Mouse (Mus musculus): ENCODE results near the gene Nrg4. TPM values are rescaled to one million over a fixed set of nuclear protein-coding genes. Genes with fewer than 3 reads are reported as not detected.
A peak's percentile ranks its signal among the peaks of the same experiment; 100 is the strongest.
"Not testable (repeated sequence)": the region's sequence is repeated elsewhere in the genome, so short reads cannot be mapped to it uniquely, and the experiment has no call there.

Nrg4 gene
- polyA plus RNA-seq, 1 experiment from 2014 or later = 0.93 TPM

DNA sequence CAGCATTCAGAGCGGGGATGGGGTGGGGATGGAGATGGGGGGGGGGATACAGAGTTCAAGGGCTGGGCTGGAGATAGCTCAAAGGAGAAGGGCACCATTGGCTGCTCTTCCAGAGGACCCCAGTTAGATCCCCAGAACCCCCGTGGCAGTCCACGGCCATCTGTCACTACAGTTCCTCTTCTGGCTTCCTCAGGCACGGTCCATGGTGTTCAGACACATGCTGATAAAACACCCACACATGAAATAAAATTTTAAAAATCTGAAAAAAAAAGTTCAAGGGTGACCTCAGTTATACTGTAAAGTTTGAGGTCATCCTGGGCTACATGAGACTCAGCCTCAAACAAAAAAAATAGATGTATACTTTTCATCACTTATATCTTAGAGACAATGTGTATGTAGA, 78.2 kb downstream of the Nrg4 start:
- no peaks in the 10 kb centered on the region for H3K36me3 ChIP-seq (ENCODE audit: control insufficient read depth, insufficient read depth, low read length)
- no peaks in the 10 kb centered on the region for H3K27me3 ChIP-seq (ENCODE audit: control insufficient read depth, insufficient read depth, low read depth, low read length)
- no peak overlapping the region for H3K9ac ChIP-seq (ENCODE audit: low read length)
- no peak overlapping the region for H3K27ac ChIP-seq (ENCODE audit: low read length)
- H3K4me2 ChIP-seq (ENCODE audit: low read depth, low read length) = no peak overlapping the region
- no peak overlapping the region for H3K4me3 ChIP-seq (ENCODE audit: low read length)
- no peaks in the 10 kb centered on the region for H3K4me1 ChIP-seq (replicated peaks; ENCODE audit: control insufficient read depth, insufficient read depth, low read length)
- 75% methylated on average over 4 of the region's 4 CpGs for WGBS
- ATAC-seq (ENCODE audit: low read depth) = no peak
- no peaks in the 10 kb centered on the region for H3K9me3 ChIP-seq (ENCODE audit: control insufficient read depth, low read length)

DNA sequence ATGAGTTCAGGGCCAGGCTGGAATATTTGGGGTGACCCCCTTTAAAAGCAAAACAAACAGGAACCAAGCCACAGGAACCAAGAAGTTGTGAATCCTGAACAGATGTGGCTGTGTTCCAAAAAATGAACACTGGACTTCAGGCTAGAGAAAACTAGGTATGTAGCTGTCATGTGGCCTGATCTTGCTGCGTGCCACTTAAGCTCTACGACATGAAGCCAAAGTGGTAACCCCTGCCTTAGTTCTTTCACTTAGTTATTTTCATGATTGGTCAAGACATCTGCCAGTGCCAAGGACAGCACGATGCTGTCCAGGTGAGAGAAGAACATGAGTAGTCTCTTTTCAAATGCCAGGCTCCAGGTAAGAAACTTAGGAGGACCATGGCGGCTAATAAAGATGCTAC, 79.7 kb downstream of the Nrg4 start:
- H3K9me3 ChIP-seq (ENCODE audit: control insufficient read depth, low read length) = no peaks in the 10 kb centered on the region
- no peak overlapping the region for H3K9ac ChIP-seq (ENCODE audit: low read length)
- 92% methylated on average over 4 of the region's 4 CpGs for WGBS
- H3K4me3 ChIP-seq (ENCODE audit: low read length) = no peak overlapping the region
- H3K4me2 ChIP-seq (ENCODE audit: low read depth, low read length) = no peak overlapping the region
- ATAC-seq (ENCODE audit: low read depth) = no peak
- H3K36me3 ChIP-seq (ENCODE audit: control insufficient read depth, insufficient read depth, low read length) = no peaks in the 10 kb centered on the region
- H3K27me3 ChIP-seq (ENCODE audit: control insufficient read depth, insufficient read depth, low read depth, low read length) = peaks cover under 1% of the 10 kb centered on the region
- no peaks in the 10 kb centered on the region for H3K4me1 ChIP-seq (replicated peaks; ENCODE audit: control insufficient read depth, insufficient read depth, low read length)
- no peak overlapping the region for H3K27ac ChIP-seq (ENCODE audit: low read length)

DNA sequence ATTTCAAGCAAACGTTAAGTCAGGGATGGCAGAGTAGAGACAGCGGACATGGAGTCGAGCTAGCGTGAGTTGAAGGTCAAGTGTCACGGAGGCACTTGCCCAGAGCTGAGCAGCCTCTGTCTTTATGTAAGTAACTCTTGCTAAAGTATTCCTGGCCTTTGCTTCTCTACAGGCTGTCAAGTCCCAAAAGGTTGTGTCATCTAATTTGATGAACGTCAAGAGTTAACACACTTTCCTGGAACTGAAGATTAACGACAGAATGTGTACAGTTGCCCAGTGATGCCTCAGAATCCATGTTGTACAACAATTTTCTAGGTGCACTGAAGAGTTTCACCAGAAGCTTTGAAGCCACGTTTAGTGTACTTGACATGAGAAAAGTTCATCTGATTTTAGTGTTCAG, 80.2 kb downstream of the Nrg4 start:
- no peak overlapping the region for H3K9ac ChIP-seq (ENCODE audit: low read length)
- no peak overlapping the region for H3K27ac ChIP-seq (ENCODE audit: low read length)
- H3K4me2 ChIP-seq (ENCODE audit: low read depth, low read length) = no peak overlapping the region
- H3K4me1 ChIP-seq (replicated peaks; ENCODE audit: control insufficient read depth, insufficient read depth, low read length) = no peaks in the 10 kb centered on the region
- H3K36me3 ChIP-seq (ENCODE audit: control insufficient read depth, insufficient read depth, low read length) = no peaks in the 10 kb centered on the region
- 53% methylated on average over 8 of the region's 8 CpGs for WGBS
- H3K4me3 ChIP-seq (ENCODE audit: low read length) = no peak overlapping the region
- peaks cover 2% of the 10 kb centered on the region for H3K27me3 ChIP-seq (ENCODE audit: control insufficient read depth, insufficient read depth, low read depth, low read length)
- ATAC-seq (ENCODE audit: low read depth) = no peak
- H3K9me3 ChIP-seq (ENCODE audit: control insufficient read depth, low read length) = no peaks in the 10 kb centered on the region

DNA sequence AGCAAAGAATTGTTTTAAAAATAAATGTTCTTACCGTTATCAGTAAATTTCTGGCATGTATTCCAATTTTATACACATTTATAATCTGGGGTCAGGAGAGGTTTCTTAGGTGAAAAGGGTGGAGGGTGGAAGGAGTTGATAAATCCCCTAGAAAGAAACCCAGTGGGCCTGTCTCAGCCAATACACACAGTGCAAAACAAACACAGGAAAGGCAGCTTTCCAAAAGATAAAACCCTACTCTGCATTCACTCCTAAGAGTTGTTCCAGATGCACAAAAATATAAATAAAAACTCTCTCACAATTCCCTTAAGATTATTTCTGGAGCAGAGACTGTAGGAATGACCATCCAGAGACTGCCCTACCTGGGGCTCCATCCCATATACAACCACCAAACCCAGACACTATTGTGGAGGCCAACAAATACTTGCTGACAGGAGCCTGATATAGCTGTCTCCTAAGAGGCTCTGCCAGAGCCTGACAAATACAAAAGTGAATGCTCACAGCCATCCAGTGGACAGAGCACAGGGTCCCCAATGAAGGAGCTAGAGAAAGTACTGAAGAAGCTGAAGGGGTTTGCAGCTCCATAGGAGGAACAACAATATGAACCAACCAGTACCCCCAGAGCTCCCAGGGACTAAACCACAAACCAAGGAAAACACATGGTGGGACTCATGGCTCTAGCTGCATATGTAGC, 81.4 kb downstream of the Nrg4 start:
- H3K27ac ChIP-seq (ENCODE audit: low read length); H3K36me3 ChIP-seq (ENCODE audit: control insufficient read depth, insufficient read depth, low read length); H3K27me3 ChIP-seq (ENCODE audit: control insufficient read depth, insufficient read depth, low read depth, low read length); ATAC-seq (ENCODE audit: low read depth); H3K4me2 ChIP-seq (ENCODE audit: low read depth, low read length); H3K9me3 ChIP-seq (ENCODE audit: control insufficient read depth, low read length); H3K4me1 ChIP-seq (replicated peaks; ENCODE audit: control insufficient read depth, insufficient read depth, low read length); H3K4me3 ChIP-seq (ENCODE audit: low read length); H3K9ac ChIP-seq (ENCODE audit: low read length): not testable (repeated sequence)
- WGBS = 77% methylated on average over 1 of the region's 1 CpGs

DNA sequence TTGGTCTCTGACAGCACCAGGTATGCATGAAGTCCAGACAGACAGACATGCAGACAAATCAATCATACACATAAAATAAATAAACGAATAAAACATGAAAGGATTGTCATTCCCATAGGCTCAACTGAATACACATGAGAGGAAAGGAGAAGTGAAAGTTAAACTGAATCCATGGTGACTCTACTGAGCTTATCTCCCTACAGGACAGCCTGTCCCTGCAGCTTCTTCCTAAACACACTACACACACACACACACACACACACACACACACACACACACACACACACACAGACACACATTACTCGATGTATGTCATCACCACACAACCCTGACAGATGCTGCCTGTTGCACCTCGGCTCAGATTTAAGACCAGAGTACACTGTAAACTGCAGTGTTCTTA, 82.6 kb downstream of the Nrg4 start:
- Histone ChIP-seq H3K4me3 (ENCODE audit: low read length) (no peak overlapping the region), H3K9me3 (ENCODE audit: control insufficient read depth, low read length) (no peaks in the 10 kb centered on the region), H3K36me3 (ENCODE audit: control insufficient read depth, insufficient read depth, low read length) (no peaks in the 10 kb centered on the region), H3K9ac (ENCODE audit: low read length) (no peak overlapping the region), H3K4me2 (ENCODE audit: low read depth, low read length) (no peak overlapping the region), H3K27me3 (ENCODE audit: control insufficient read depth, insufficient read depth, low read depth, low read length) (peaks cover 2% of the 10 kb centered on the region), H3K4me1 (replicated peaks; ENCODE audit: control insufficient read depth, insufficient read depth, low read length) (no peaks in the 10 kb centered on the region), H3K27ac (ENCODE audit: low read length) (no peak overlapping the region)
- 71% methylated on average over 3 of the region's 3 CpGs for WGBS
- ATAC-seq (ENCODE audit: low read depth) = no peak

DNA sequence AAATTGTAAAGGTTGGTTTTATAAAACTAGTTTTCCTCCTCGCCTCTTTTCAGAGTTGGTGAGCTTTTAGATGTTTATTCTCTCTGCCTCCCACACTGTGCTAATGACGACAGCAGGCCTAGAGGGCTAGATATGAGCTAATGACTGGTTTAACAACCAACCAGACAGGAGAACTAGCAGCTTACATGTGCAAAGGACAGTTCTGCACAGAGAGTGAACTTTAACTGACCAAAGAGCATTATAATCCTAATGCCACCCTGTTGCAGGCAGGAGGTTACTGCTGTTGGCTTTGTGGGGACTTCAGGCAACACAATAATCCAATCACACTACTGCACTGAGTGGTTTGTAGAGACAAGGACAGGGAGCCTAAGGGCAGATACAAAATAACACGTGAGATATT, 83.4 kb downstream of the Nrg4 start:
- Histone ChIP-seq H3K4me1 (replicated peaks; ENCODE audit: control insufficient read depth, insufficient read depth, low read length) (no peaks in the 10 kb centered on the region), H3K4me3 (ENCODE audit: low read length) (no peak overlapping the region), H3K36me3 (ENCODE audit: control insufficient read depth, insufficient read depth, low read length) (no peaks in the 10 kb centered on the region), H3K27ac (ENCODE audit: low read length) (no peak overlapping the region), H3K4me2 (ENCODE audit: low read depth, low read length) (no peak overlapping the region), H3K9me3 (ENCODE audit: control insufficient read depth, low read length) (no peaks in the 10 kb centered on the region), H3K9ac (ENCODE audit: low read length) (no peak overlapping the region), H3K27me3 (ENCODE audit: control insufficient read depth, insufficient read depth, low read depth, low read length) (peaks cover 2% of the 10 kb centered on the region)
- ATAC-seq (ENCODE audit: low read depth) = no peak
- 69% methylated on average over 3 of the region's 3 CpGs for WGBS

DNA sequence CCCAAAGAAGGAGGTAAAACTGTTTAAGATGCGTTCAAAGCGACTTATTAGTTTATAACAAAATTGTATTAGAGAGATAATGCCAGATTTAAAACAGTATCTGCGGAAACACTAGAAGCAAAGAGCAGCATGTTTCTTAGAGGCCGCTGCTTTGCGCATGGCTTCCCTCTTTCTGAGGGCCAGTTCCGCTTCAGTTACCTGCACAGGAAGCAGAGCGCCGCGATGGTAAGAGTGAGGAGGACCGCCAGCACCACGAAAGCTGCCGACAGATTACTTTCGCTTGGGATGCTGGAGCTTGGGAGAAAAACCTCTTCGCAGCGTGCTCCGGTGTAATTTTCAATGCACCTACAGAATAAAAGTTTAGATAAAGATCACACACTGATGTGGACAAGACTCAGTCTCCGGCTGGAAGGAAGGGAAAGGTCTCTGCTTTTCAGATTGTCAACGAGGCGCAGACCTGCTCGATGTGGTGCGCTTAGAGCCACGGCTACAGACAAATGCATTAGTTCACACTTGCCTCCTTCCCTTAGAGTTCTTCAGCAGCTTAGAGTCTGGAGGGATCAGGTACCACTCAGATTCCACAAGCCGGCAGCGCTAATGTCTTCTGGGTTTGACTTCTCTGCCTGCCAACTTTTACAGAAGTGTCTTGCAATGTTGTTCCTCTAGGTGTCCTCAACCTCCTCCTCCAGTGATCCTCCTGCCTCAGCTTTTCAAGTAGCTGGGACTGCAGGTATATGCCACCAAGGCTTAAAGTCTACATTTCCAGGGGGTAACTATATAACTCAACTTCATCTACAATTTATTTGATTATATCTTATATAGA, 84.6 kb downstream of the Nrg4 start:
- peak overlapping the region; percentile 20; the same call in 1 of the 2 replicates for H3K9ac ChIP-seq (ENCODE audit: low read length)
- no peaks in the 10 kb centered on the region for H3K9me3 ChIP-seq (ENCODE audit: control insufficient read depth, low read length)
- H3K27ac ChIP-seq (ENCODE audit: low read length) = no peak overlapping the region
- 39% methylated on average over 24 of the region's 24 CpGs for WGBS
- no peak for ATAC-seq (ENCODE audit: low read depth)
- H3K36me3 ChIP-seq (ENCODE audit: control insufficient read depth, insufficient read depth, low read length) = no peaks in the 10 kb centered on the region
- H3K27me3 ChIP-seq (ENCODE audit: control insufficient read depth, insufficient read depth, low read depth, low read length) = peaks cover 2% of the 10 kb centered on the region
- peak overlapping the region; percentile 39 for H3K4me3 ChIP-seq (ENCODE audit: low read length)
- H3K4me2 ChIP-seq (ENCODE audit: low read depth, low read length) = peak overlapping the region; percentile 58
- H3K4me1 ChIP-seq (replicated peaks; ENCODE audit: control insufficient read depth, insufficient read depth, low read length) = no peaks in the 10 kb centered on the region

DNA sequence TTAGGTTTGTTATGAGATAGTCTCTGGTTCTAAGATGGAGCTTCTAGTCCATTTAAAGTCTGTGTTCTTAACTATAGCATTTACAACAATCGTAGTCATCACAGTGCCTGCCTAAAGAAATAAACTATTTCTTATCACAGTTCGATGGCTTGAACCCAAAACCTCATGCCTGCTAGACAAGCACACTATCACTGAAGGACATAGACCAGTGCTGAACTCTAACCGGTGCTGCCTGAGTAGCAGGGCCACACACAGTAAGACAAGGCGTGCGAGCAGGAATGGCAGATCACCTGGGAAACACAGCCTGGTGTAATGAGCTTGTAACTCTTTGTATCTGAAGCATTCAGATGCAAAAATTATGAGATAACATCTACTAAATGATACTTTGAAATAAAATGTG, 85.8 kb downstream of the Nrg4 start:
- Histone ChIP-seq H3K36me3 (ENCODE audit: control insufficient read depth, insufficient read depth, low read length) (no peaks in the 10 kb centered on the region), H3K4me2 (ENCODE audit: low read depth, low read length) (no peak overlapping the region), H3K9me3 (ENCODE audit: control insufficient read depth, low read length) (no peaks in the 10 kb centered on the region), H3K4me1 (replicated peaks; ENCODE audit: control insufficient read depth, insufficient read depth, low read length) (no peaks in the 10 kb centered on the region), H3K9ac (ENCODE audit: low read length) (no peak overlapping the region), H3K27ac (ENCODE audit: low read length) (no peak overlapping the region), H3K4me3 (ENCODE audit: low read length) (no peak overlapping the region), H3K27me3 (ENCODE audit: control insufficient read depth, insufficient read depth, low read depth, low read length) (peaks cover 2% of the 10 kb centered on the region)
- ATAC-seq (ENCODE audit: low read depth) = no peak
- 65% methylated on average over 5 of the region's 5 CpGs for WGBS

DNA sequence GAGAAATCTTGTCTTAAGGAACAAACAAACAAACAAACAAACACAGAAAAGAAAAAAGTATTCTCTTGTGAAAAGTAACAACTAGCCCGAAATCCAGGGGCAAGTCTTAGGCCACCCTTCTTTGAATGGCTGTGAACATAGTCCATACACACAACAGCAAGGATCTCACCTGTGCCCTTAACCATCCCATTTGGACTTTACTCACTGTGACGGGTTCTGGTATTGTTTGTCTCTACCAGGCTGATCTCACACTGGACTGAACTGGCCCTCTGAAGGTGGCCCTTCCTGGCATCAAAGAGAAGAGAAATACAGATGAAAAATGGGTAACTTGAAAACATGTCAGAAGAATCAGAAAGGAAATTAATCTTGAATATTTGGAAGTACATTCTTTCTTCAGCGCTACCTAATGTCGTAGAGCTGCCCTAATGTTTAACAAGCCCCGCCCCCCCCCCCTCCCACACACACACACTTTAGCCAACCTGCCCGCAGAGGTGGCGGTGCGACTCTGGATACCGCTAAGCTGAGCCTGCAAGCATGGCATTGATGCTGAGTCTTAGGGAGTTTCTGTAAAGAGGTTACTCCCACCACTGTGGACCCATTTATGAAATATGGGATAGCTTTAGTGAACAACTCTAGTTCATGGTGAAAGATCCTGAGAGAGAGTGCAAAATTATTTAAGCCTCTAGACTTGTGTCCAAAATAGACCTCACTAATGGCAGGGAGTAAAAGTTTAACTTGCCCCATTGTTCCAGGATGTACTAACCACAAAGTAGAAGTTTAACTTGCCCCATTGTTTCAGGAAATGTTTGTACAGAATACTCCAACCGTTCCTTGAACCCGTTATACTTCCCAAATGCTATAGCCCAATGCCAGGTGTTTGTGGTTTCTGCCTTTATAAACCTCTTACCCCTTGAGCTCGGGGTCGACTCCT, 90.1 kb downstream of the Nrg4 start:
- Histone ChIP-seq H3K9ac (ENCODE audit: low read length) (no peak overlapping the region), H3K27ac (ENCODE audit: low read length) (no peak overlapping the region), H3K4me3 (ENCODE audit: low read length) (no peak overlapping the region), H3K27me3 (ENCODE audit: control insufficient read depth, insufficient read depth, low read depth, low read length) (no peaks in the 10 kb centered on the region; the same call in 1 of the 2 replicates), H3K4me2 (ENCODE audit: low read depth, low read length) (no peak overlapping the region), H3K9me3 (ENCODE audit: control insufficient read depth, low read length) (no peaks in the 10 kb centered on the region), H3K36me3 (ENCODE audit: control insufficient read depth, insufficient read depth, low read length) (no peaks in the 10 kb centered on the region), H3K4me1 (replicated peaks; ENCODE audit: control insufficient read depth, insufficient read depth, low read length) (no peaks in the 10 kb centered on the region)
- 57% methylated on average over 12 of the region's 13 CpGs for WGBS
- ATAC-seq (ENCODE audit: low read depth) = no peak
